Mouse (Mus musculus) forebrain, embryonic 13.5 days (tissue): Measurements from ENCODE around the gene Angptl7. TPM values are rescaled to one million over a fixed set of nuclear protein-coding genes. Genes with fewer than 3 reads are reported as not detected.

Experiments
- ATAC-seq: fragments of 200-750 bp; cut with Nextera tagmentation; 2 replicates; pipeline ENCODE4 v1.8.0; 2017
- H3K27ac ChIP-seq: fragments of 300-500 bp; sonication (generic); 2 replicates; pipeline ENCODE4 v1.5.1; 2015; ENCODE audit warnings: inconsistent platforms, mild to moderate bottlenecking, moderate library complexity
- H3K27me3 ChIP-seq: fragments of 300-500 bp; sonication (generic); 2 replicates; pipeline ENCODE4 v1.6.1; 2015; ENCODE audit warnings: mild to moderate bottlenecking, inconsistent platforms
- H3K36me3 ChIP-seq: fragments of 300-500 bp; sonication (generic); 2 replicates; pipeline ENCODE4 v1.6.1; 2015; ENCODE audit warnings: mild to moderate bottlenecking, inconsistent platforms; ENCODE audit not compliant: poor library complexity, severe bottlenecking
- H3K4me1 ChIP-seq: fragments of 300-500 bp; sonication (generic); 2 replicates; pipeline ENCODE4 v1.6.1; 2015; ENCODE audit warnings: inconsistent platforms
- H3K4me2 ChIP-seq: fragments of 300-500 bp; sonication (generic); 2 replicates; pipeline ENCODE4 v1.6.1; 2015; ENCODE audit warnings: inconsistent platforms, mild to moderate bottlenecking, moderate library complexity
- H3K4me3 ChIP-seq: fragments of 300-500 bp; sonication (generic); 2 replicates; pipeline ENCODE4 v1.5.1; 2015; ENCODE audit warnings: mild to moderate bottlenecking, inconsistent platforms
- H3K9ac ChIP-seq: fragments of 300-500 bp; sonication (generic); 2 replicates; pipeline ENCODE4 v1.6.1; 2015; ENCODE audit warnings: mild to moderate bottlenecking, inconsistent platforms
- H3K9me3 ChIP-seq: fragments of 300-500 bp; sonication (generic); replicated peaks from 2 replicates; pipeline ENCODE4 v1.6.1; 2016; ENCODE audit warnings: inconsistent platforms
- WGBS: fragments of 180-500 bp; shearing (Covaris S2); methylation state at CpG from one replicate; pipeline ENCODE4 v1.1.7; 2015; 5-methylcytosine and 5-hydroxymethylcytosine counted together
- polyA plus RNA-seq: library from polyadenylated mRNA; unstranded; fragments of >200 nt; fragmentation: Nextera tagmentation; extraction: Ambion mirVana; gene quantifications from 2 replicates; pipeline ENCODE4 v1.2.1, GENCODE M21; 2015

Gene Angptl7
- polyA plus RNA-seq, 1 experiment from 2014 or later = 0.41 TPM

DNA sequence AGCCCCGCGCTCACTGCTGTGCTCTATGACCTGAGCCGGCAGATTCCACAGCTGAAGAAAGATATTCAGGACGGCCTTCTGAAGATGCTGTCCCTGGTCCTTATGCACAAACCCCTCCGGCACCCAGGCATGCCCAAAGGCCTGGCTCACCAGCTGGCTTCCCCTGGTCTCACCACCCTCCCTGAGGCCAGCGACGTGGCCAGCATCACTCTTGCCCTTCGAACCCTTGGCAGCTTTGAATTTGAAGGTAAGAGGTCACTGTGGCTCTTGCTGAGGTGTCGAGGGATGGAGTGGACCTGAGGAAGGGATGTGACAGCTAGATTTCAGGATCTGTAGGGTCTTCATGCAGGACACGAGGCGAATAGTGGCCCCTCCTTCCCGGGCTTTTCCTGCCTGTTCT lies 36.0 kb downstream of the Angptl7 start:
- peaks cover 98% of the 10 kb centered on the region for H3K36me3 ChIP-seq
- peaks cover 11% of the 10 kb centered on the region; the same call in 1 of the 2 replicates for H3K4me1 ChIP-seq
- H3K9ac ChIP-seq = no peak overlapping the region
- no peaks in the 10 kb centered on the region for H3K9me3 ChIP-seq
- no peaks in the 10 kb centered on the region for H3K27me3 ChIP-seq
- 97% methylated on average over 12 of the region's 12 CpGs for WGBS
- H3K27ac ChIP-seq = no peak overlapping the region
- no peak overlapping the region for H3K4me3 ChIP-seq
- H3K4me2 ChIP-seq = no peak overlapping the region
- no peak for ATAC-seq

DNA sequence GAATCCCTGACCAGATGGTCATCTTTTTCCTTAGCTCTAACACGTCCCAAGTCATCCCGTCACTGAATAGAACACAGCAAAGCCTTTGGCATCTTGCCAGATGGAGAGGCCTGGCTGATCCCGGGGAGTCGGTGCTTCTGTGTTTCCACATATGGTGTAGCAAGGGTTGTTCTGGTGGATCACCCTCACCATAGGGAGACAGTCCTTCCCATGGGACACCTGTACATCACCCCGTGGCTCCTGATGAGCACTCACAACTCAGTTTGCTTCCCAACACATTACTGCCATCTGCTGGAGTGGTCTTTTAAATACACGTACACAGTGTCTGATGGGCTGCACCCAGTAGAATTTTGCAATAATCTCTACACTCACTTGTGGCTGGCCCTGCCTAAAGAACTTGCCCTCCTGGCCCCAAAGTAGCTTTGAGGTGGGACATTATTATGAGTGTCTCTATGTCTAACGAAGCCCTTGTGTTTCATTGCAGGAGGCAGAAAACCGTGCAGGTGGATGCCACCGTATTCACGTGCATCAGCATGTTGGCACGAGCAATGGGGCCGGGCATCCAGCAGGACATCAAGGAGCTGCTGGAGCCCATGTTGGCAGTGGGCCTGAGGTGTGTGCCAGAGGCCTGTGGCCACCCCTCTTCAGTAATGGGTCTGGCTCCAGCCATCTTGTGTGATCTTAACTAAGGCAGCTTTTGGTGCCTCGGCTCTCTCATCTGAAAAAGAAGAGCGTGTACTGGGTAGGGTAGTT lies 36.9 kb downstream of the Angptl7 start:
- WGBS = 71% methylated on average over 14 of the region's 14 CpGs
- peaks cover 98% of the 10 kb centered on the region for H3K36me3 ChIP-seq

DNA sequence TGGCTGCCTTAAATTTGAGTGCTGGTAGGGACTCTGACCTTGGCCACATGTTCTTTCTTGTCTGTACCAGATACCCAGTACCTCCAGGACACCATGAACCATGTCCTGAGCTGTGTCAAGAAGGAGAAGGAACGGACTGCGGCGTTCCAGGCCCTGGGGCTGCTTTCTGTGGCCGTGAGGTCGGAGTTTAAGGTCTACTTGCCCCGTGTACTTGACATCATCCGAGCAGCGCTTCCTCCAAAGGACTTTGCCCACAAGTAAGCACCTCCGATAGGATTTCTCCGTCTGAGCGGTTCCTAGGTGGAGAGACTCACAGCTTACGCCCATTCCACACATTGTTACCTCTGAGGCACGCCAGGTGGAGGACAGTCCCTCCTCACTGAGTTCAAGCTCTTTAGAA lies 37.5 kb downstream of the Angptl7 start:
- H3K36me3 ChIP-seq = peaks cover 98% of the 10 kb centered on the region
- H3K27me3 ChIP-seq = no peaks in the 10 kb centered on the region
- no peak for ATAC-seq
- no peaks in the 10 kb centered on the region for H3K9me3 ChIP-seq
- 97% methylated on average over 13 of the region's 13 CpGs for WGBS
- H3K4me1 ChIP-seq = peaks cover 11% of the 10 kb centered on the region; the same call in 1 of the 2 replicates
- H3K9ac ChIP-seq = no peak overlapping the region
- no peak overlapping the region for H3K4me3 ChIP-seq
- H3K4me2 ChIP-seq = no peak overlapping the region
- H3K27ac ChIP-seq = no peak overlapping the region; the same call in 1 of the 2 replicates

More for the DNA sequence above, 36.9 kb downstream of the Angptl7 start:
- peak; percentile 37; the same call in 1 of the 2 replicates for ATAC-seq
- no peak overlapping the region for H3K4me3 ChIP-seq
- no peak overlapping the region for H3K4me2 ChIP-seq
- no peak overlapping the region for H3K9ac ChIP-seq
- no peaks in the 10 kb centered on the region for H3K9me3 ChIP-seq
- H3K27me3 ChIP-seq = no peaks in the 10 kb centered on the region
- no peak overlapping the region for H3K27ac ChIP-seq
- H3K4me1 ChIP-seq = peaks cover 11% of the 10 kb centered on the region; the same call in 1 of the 2 replicates

- Histone ChIP-seq H3K4me3 (no peak overlapping the region), H3K9me3 (no peaks in the 10 kb centered on the region), H3K36me3 (peaks cover 98% of the 10 kb centered on the region), H3K27ac (no peak overlapping the region), H3K4me1 (peaks cover 11% of the 10 kb centered on the region; the same call in 1 of the 2 replicates), H3K4me2 (no peak overlapping the region), H3K9ac (no peak overlapping the region), H3K27me3 (no peaks in the 10 kb centered on the region)
- ATAC-seq = no peak
- 83% methylated on average over 4 of the region's 4 CpGs for WGBS
Measured at GRCm38 (mm10) chr4:148461772-148462171, 38.5 kb downstream of the Angptl7 start.

- H3K27me3 ChIP-seq = no peaks in the 10 kb centered on the region
- no peak overlapping the region for H3K9ac ChIP-seq
- peak overlapping the region; percentile 65 for H3K27ac ChIP-seq
- H3K4me1 ChIP-seq = peaks cover 11% of the 10 kb centered on the region; the same call in 1 of the 2 replicates
- H3K4me2 ChIP-seq = no peak overlapping the region
- 43% methylated on average over 12 of the region's 12 CpGs for WGBS
- H3K36me3 ChIP-seq = peaks cover 98% of the 10 kb centered on the region
- no peaks in the 10 kb centered on the region for H3K9me3 ChIP-seq
- no peak overlapping the region for H3K4me3 ChIP-seq
- peak; percentile 79 for ATAC-seq
Measured at GRCm38 (mm10) chr4:148460656-148461284, 39.5 kb downstream of the Angptl7 start.

DNA sequence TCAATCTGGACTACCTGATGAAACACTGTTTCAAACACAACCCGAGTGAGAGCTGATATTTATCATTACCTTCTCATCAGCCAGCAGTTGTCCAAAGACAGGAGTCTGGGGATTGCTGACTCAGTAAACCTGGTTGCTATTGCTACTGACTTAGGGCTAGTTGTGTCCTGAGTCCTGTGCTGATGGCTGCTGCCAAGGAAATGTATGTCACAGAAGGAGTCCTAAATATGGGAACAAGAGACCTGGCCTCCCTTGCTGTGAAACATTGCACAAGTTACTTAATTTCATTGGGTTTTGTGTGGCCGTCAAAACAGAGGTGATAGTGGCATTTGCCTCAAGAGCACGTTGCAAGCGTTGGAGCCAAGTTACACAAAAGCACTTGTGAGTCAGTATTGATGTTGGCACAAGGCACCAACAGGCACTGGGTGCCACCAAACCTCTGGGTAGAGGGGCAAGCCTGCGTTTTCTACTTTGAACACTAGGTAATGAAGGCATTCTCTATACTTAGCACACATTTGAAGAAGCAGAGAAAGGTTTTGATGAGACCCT lies 44.7 kb downstream of the Angptl7 start:
- Histone ChIP-seq H3K4me2 (no peak overlapping the region), H3K27ac (no peak overlapping the region), H3K9me3 (no peaks in the 10 kb centered on the region), H3K27me3 (no peaks in the 10 kb centered on the region), H3K36me3 (peaks cover 84% of the 10 kb centered on the region), H3K4me1 (peaks cover 4% of the 10 kb centered on the region; the same call in 1 of the 2 replicates), H3K4me3 (no peak overlapping the region), H3K9ac (no peak overlapping the region)
- no peak for ATAC-seq
- WGBS = 95% methylated on average over 5 of the region's 5 CpGs

DNA sequence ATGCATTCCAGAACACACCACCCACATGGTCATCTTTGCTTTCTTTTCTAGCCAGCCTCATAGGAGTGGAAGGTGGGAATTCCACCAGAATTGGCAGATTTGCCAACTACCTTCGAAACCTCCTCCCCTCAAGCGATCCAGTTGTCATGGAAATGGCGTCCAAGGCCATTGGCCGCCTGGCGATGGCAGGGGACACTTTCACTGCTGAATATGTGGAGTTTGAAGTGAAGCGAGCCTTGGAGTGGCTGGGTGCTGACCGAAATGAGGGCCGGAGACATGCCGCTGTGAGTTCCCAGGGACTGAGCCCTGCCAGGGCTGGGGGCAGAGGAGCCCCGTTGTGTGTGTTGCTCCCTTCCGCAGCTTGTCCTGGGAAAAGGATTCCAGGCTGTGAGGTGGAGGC lies 46.6 kb downstream of the Angptl7 start:
- Histone ChIP-seq H3K36me3 (peaks cover 67% of the 10 kb centered on the region), H3K4me3 (no peak overlapping the region)
- 92% methylated on average over 11 of the region's 11 CpGs for WGBS

GRCm38 (mm10) chr4:148448853-148449245 lies 51.4 kb downstream of the Angptl7 start:
- Histone ChIP-seq H3K4me3 (peak overlapping the region; percentile 83), H3K4me2 (peak overlapping the region; percentile 86), H3K9me3 (no peaks in the 10 kb centered on the region), H3K27ac (peak overlapping the region; percentile 82), H3K9ac (peak overlapping the region; percentile 91), H3K36me3 (peaks cover 19% of the 10 kb centered on the region), H3K4me1 (peaks cover 30% of the 10 kb centered on the region), H3K27me3 (no peaks in the 10 kb centered on the region)
- WGBS = under 1% methylated on average over 15 of the region's 15 CpGs
- ATAC-seq = peak; percentile 2; the same call in 1 of the 2 replicates

More for the DNA sequence above, 46.6 kb downstream of the Angptl7 start:
- H3K27ac ChIP-seq = no peak overlapping the region
- no peaks in the 10 kb centered on the region for H3K9me3 ChIP-seq
- H3K27me3 ChIP-seq = no peaks in the 10 kb centered on the region
- peaks cover 16% of the 10 kb centered on the region for H3K4me1 ChIP-seq
- no peak overlapping the region for H3K9ac ChIP-seq
- H3K4me2 ChIP-seq = no peak overlapping the region
- ATAC-seq = no peak

- WGBS = under 1% methylated on average over 51 of the region's 56 CpGs
- Histone ChIP-seq H3K4me2 (peak within 1 kb of the TSS; percentile 86), H3K9me3 (no peaks in the 10 kb centered on the region), H3K9ac (peak within 1 kb of the TSS; percentile 91), H3K27ac (peak within 1 kb of the TSS; percentile 82), H3K36me3 (peaks cover 13% of the 10 kb centered on the region), H3K27me3 (no peaks in the 10 kb centered on the region), H3K4me3 (peak within 1 kb of the TSS; percentile 83), H3K4me1 (peaks cover 35% of the 10 kb centered on the region)
- peak; percentile 98 for ATAC-seq
Measured at GRCm38 (mm10) chr4:148448179-148448852, 51.9 kb downstream of the Angptl7 start, which contains the start of gene Mtor. Gene Mtor, plus strand, starts transcription at chr4:148448611.
